Mouse (Mus musculus): ENCODE results near the gene Orc3. TPM values are rescaled to one million over a fixed set of nuclear protein-coding genes. Genes with fewer than 3 reads are reported as not detected.
"Not testable (repeated sequence)": the region's sequence is repeated elsewhere in the genome, so short reads cannot be mapped to it uniquely, and the experiment has no call there.

The Orc3 gene
- total RNA-seq, 2 experiments from 2014 or later: 50.4 to 55.8 TPM

- DNase-seq (ENCODE audit: low spot score in 2 of 2): no peak
These were observed 29.7 kb downstream of the Orc3 start for GRCm38 (mm10) chr4:34584871-34585607.

GRCm38 (mm10) chr4:34583427-34583826 lies 31.3 kb downstream of the Orc3 start:
- DNase-seq (ENCODE audit: low spot score in 2 of 2): no peak

- no peak for DNase-seq (ENCODE audit: low spot score in 2 of 2)
These were observed 32.3 kb downstream of the Orc3 start for GRCm38 (mm10) chr4:34582476-34582875.

DNA sequence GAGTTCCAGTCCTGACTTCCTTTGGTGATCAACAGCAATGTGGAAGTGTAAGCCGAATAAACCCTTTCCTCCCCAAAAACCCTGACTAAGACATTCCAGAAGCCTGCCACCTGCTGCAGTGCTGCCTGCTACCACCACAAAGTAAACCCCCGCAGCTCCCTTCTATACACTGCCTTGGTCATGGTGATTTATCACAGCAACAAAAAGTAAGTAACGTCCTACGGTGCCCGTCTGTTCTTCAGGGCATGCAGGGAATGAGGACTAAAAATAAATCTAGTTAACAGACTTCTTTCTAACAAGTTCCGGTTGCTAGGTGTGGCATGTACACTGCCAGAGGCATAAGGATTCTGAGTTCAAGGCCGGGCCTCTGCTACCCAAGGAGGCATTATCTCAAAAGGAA lies 32.8 kb downstream of the Orc3 start:
- no peak for DNase-seq (ENCODE audit: low spot score in 2 of 2)

- DNase-seq (ENCODE audit: low spot score in 2 of 2): not testable (repeated sequence)
These were observed 33.3 kb downstream of the Orc3 start for GRCm38 (mm10) chr4:34581489-34581888.

DNA sequence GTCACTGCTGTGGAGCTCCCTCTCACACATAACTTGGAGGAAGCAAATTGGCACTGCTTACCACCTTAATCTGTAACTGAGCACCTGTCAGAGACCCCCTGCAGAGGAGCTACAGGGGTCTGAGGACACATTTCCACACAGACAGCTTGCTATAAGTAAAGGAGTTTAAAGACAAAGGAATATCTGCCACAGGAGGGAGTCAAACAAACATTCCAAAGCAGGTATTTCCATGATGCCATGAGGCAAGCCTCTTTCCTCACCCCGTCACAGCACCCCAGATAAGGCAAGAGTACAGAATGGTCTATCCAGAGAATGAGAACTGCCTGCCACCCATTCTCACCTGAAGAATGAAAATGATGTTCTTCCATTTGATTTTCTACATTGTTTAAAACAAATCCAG lies 35.5 kb downstream of the Orc3 start:
- DNase-seq (ENCODE audit: low spot score in 2 of 2): no peak

GRCm38 (mm10) chr4:34577028-34577427 lies 37.7 kb downstream of the Orc3 start:
- DNase-seq (ENCODE audit: low spot score in 2 of 2): no peak

GRCm38 (mm10) chr4:34572876-34573275 lies 41.9 kb downstream of the Orc3 start:
- DNase-seq (ENCODE audit: low spot score in 2 of 2): no peak

- DNase-seq (ENCODE audit: low spot score in 2 of 2): no peak
These were observed 48.5 kb downstream of the Orc3 start for GRCm38 (mm10) chr4:34566226-34566625.

GRCm38 (mm10) chr4:34560971-34561370 lies 53.8 kb downstream of the Orc3 start:
- no peak for DNase-seq (ENCODE audit: low spot score in 2 of 2)

- peak in 1 of 2 experiments; percentile 58 for DNase-seq (ENCODE audit: low spot score in 2 of 2)
These were observed 58.6 kb downstream of the Orc3 start for GRCm38 (mm10) chr4:34556183-34556582.

GRCm38 (mm10) chr4:34555604-34556003 lies 59.1 kb downstream of the Orc3 start:
- DNase-seq (ENCODE audit: low spot score in 2 of 2): no peak

GRCm38 (mm10) chr4:34554596-34554995 lies 60.1 kb downstream of the Orc3 start:
- no peak for DNase-seq (ENCODE audit: low spot score in 2 of 2)

DNA sequence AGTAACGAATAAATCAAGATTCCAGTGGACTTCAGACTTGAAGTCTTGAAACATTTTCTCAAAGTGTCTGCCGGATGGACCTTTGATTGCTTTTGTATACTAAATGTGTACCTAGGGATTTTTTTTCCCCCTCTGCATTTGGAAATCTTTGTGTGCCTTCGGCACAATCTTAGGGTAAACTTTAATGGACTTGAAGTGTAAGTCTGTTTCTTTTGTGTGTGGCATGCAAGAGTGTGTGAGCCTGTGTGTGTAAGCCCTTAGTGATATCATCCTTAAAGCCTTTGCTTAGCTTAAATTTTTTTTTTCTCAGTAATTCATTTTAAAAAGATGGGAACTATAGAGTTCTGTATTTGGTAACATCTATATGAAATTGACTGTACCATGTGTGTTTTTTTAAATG lies 62.8 kb downstream of the Orc3 start:
- DNase-seq (ENCODE audit: low spot score in 2 of 2): no peak

GRCm38 (mm10) chr4:34551098-34551809 lies 63.5 kb downstream of the Orc3 start:
- peak; percentile 40 to 56 for DNase-seq (ENCODE audit: low spot score in 2 of 2)

DNA sequence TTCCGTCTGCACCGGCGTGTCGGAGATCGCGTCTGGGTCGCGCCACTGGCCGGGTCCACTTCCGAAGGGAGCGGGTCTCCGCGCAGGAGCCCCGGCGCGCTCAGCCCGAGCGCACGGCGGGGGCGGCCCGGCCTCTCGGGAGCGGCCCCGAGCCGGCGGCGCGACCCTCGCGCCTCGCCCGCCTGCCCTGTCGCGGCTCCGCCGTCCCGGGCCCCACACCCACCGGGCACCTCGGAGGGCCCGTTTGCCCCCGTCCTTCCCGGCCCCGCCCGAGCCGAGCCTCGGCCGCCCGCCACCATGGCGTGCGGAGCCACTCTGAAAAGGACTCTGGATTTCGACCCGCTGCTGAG lies 64.0 kb downstream of the Orc3 start, which contains the start of gene Akirin2:
Gene Akirin2 (plus strand): TSS at position 190 of the 350 bp plus-strand sequence.
- DNase-seq (ENCODE audit: low spot score in 2 of 2): peak in 1 of 2 experiments; percentile 15

GRCm38 (mm10) chr4:34549981-34550747 lies 64.6 kb downstream of the Orc3 start:
- DNase-seq (ENCODE audit: low spot score in 2 of 2): peak; percentile 94 to 99

- DNase-seq (ENCODE audit: low spot score in 2 of 2): no peak
These were observed 84.8 kb downstream of the Orc3 start for GRCm38 (mm10) chr4:34529941-34530340.

- no peak for DNase-seq (ENCODE audit: low spot score in 2 of 2)
These were observed 85.4 kb downstream of the Orc3 start for GRCm38 (mm10) chr4:34529379-34529778.

DNA sequence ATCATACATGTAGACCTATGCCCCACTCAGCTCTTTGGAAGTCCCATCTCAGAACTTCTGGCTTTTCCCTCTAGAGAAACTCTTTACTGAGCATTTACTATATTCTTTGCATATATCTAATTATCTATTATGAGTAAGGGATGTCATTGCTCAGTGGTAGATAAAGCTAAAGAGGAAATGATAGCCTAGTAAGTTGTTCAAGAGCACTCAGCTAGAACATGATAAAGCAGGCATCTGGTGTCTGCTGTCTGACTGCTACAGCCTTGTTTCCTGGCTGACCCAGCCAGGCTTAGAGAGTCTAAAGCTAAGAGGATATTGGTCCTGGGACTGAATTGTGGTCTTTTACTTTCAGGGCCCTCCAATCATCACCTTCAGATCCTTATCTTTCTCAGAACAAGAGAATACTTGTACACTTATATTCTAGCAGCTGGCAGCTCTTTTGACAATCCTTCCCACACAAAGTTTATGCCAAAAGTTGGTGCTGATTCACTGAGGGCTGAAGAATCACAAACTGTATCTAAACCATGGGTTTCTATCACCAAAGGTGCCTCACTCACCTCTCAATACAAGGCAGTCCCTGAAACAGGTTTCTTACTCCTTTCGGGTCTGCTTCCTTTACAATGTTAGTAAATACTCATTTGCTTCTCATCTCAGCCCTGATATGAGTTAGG lies 86.2 kb downstream of the Orc3 start:
- DNase-seq (ENCODE audit: low spot score in 2 of 2): no peak

DNA sequence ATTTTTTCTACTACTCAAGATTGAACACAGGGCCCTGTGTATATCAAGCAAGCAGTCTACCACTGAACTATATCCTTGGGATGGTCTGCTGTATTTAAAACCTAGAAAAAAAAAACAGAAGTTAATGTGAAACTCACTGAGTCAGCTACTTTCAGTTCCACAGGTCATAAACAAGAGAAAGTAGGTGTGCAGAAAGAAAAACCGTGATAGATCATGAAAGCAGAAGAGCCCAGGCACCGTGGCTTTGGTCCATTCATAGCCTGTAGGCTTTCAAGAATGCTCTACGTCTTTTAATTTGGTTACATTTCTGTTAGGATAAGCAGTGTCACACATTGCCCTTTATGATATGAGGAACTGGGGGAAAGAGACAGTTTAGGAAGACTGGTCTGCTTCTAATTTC lies 88.0 kb downstream of the Orc3 start:
- DNase-seq (ENCODE audit: low spot score in 2 of 2): no peak

Measured in layer of hippocampus, postnatal 14 days (tissue).